Mouse (Mus musculus): ENCODE results near the gene Med16. TPM values are rescaled to one million over a fixed set of nuclear protein-coding genes. Genes with fewer than 3 reads are reported as not detected.

Med16 gene
- total RNA-seq, 2 experiments from 2014 or later, result 48.6 to 63.7 TPM

GRCm38 (mm10) chr10:79846553-79846952 lies 62.2 kb downstream of the Med16 start:
- no peak for DNase-seq (ENCODE audit: low spot score in 2 of 2)

Small RNA genes lying within 50 kb of the gene (microRNA-seq; reads per million reads assigned to microRNA genes)
- 0 to 0.25 reads per million in 2 experiments for gene Mir6910

Other genes with a start within 250 kb of the Med16 start
- gene Madcam1, start 244.4 kb downstream of the Med16 start, total RNA-seq (2021), result not detected
- 10 to 100 TPM; 69.8 to 77.1 TPM for gene Tpgs1, start 239.6 kb downstream of the Med16 start, total RNA-seq (2021)
- gene Cdc34, start 226.7 kb downstream of the Med16 start, total RNA-seq (2021), result 10 to 100 TPM; 75.4 to 77.5 TPM
- gene Gzmm, start 219.9 kb downstream of the Med16 start, total RNA-seq (2021), result 1 to 10 TPM; 2.7 to 3.2 TPM
- gene Bsg, start 204.4 kb downstream of the Med16 start, total RNA-seq (2021), result 100 to 1,000 TPM; 566 to 614 TPM
- gene Hcn2, start 192.3 kb downstream of the Med16 start, total RNA-seq (2021), result 100 to 1,000 TPM; 142 to 157 TPM
- 10 to 100 TPM; 50.6 to 55.3 TPM for gene Polrmt, start 162.3 kb downstream of the Med16 start, total RNA-seq (2021)
- 1 to 10 TPM; 4.3 to 5.6 TPM for gene Fgf22, start 153.8 kb downstream of the Med16 start, total RNA-seq (2021)
- gene Rnf126, start 142.0 kb downstream of the Med16 start, total RNA-seq (2021), result 10 to 100 TPM; 86.7 to 98.4 TPM
- gene Fstl3, start 131.7 kb downstream of the Med16 start, total RNA-seq (2021), result 1 to 10 TPM; 2.7 to 3.2 TPM
- under 1 TPM; 0.63 to 0.72 TPM for gene Prss57, start 118.0 kb downstream of the Med16 start, total RNA-seq (2021)
- gene Palm, start 115.4 kb downstream of the Med16 start, total RNA-seq (2021), result 100 to 1,000 TPM; 290 to 308 TPM
- gene Misp, start 87.9 kb downstream of the Med16 start, total RNA-seq (2021), result under 1 TPM; 0.61 to 0.86 TPM
- gene Ptbp1, start 54.5 kb downstream of the Med16 start, total RNA-seq (2021), result 10 to 100 TPM; 54.3 to 62.5 TPM
- 1 to 10 TPM; 2.2 to 2.3 TPM for gene Prtn3, start 34.4 kb downstream of the Med16 start, total RNA-seq (2021)
- gene Plppr3, start 34.3 kb downstream of the Med16 start, total RNA-seq (2021), result 10 to 100 TPM; 55.6 to 58.0 TPM
- gene Elane, start 22.7 kb downstream of the Med16 start, total RNA-seq (2021), result not detected
- not detected for gene Cfd, start 18.1 kb downstream of the Med16 start, total RNA-seq (2021)
- not detected for gene Gm26602, start 1.9 kb upstream of the Med16 start, total RNA-seq (2021)
- gene Kiss1r, start 8.0 kb upstream of the Med16 start, total RNA-seq (2021), result 10 to 100 TPM in 1 of 2 experiments, 1 to 10 TPM in 1; 5.3 to 10.3 TPM
- gene R3hdm4, start 12.3 kb upstream of the Med16 start, total RNA-seq (2021), result 100 to 1,000 TPM; 307 to 318 TPM
- 1 to 10 TPM; 5.6 to 7.2 TPM for gene Arid3a, start 18.1 kb upstream of the Med16 start, total RNA-seq (2021)
- gene Wdr18, start 51.2 kb upstream of the Med16 start, total RNA-seq (2021), result 10 to 100 TPM; 45.3 to 46.5 TPM
- under 1 TPM; 0.14 to 0.16 TPM for gene Grin3b, start 61.8 kb upstream of the Med16 start, total RNA-seq (2021)
- gene Tmem259, start 75.4 kb upstream of the Med16 start, total RNA-seq (2021), result 100 to 1,000 TPM; 112 to 113 TPM
- 1 to 10 TPM; 6.7 to 8.0 TPM for gene Cnn2, start 79.7 kb upstream of the Med16 start, total RNA-seq (2021)
- gene Abca7, start 87.6 kb upstream of the Med16 start, total RNA-seq (2021), result 10 to 100 TPM; 13.0 to 13.7 TPM
- 1 to 10 TPM; 3.7 to 4.1 TPM for gene Arhgap45, start 107.7 kb upstream of the Med16 start, total RNA-seq (2021)
- gene Polr2e, start 130.9 kb upstream of the Med16 start, total RNA-seq (2021), result 10 to 100 TPM; 73.6 to 75.2 TPM
- 100 to 1,000 TPM; 554 to 575 TPM for gene Gpx4, start 138.2 kb upstream of the Med16 start, total RNA-seq (2021)
- 10 to 100 TPM; 16.8 to 18.8 TPM for gene Sbno2, start 196.6 kb upstream of the Med16 start, total RNA-seq (2021)
- 100 to 1,000 TPM; 108 to 109 TPM for gene Stk11, start 206.9 kb upstream of the Med16 start, total RNA-seq (2021)
- 100 to 1,000 TPM; 367 to 371 TPM for gene Atp5d, start 229.7 kb upstream of the Med16 start, total RNA-seq (2021)
- 100 to 1,000 TPM; 418 to 437 TPM for gene Cbarp, start 231.9 kb upstream of the Med16 start, total RNA-seq (2021)
- 100 to 1,000 TPM; 105 TPM for gene Midn, start 239.3 kb upstream of the Med16 start, total RNA-seq (2021)